ENCODE assay signal across 9 mouse cellular contexts in genomic region chr4:134915223-134916050, GRCm38 (mm10). TPM values are rescaled to one million over a fixed set of nuclear protein-coding genes. Genes with fewer than 3 reads are reported as not detected.
DNase-seq lines count a peak whose midpoint lies in the region.
"Had no signal": no experiment of that assay in that cellular context is flagged by ENCODE, and none has a peak within 500 bp of the region (broad histone marks: within the 10 kb centered on the region; RNA-seq: fewer than 3 reads in every experiment).

No protein-coding gene starts in this region.

- 65% methylated on average over 14 of the region's 14 CpGs for WGBS in limb, embryonic 10.5 days

- peak; percentile 38 for DNase-seq in gastrocnemius, adult 18-20 months (ENCODE audit: low spot score)
- DNase-seq in gastrocnemius, postnatal 4 days (ENCODE audit: low spot score in 2 of 2): no peak
- DNase-seq in thymus, postnatal 4 days: peak; percentile 47
- DNase-seq in thymus, postnatal 0 days (ENCODE audit: low spot score): no peak
- DNase-seq in limb, embryonic 10.5 days (ENCODE audit: low spot score): no peak
- peak; percentile 34 for DNase-seq in splenic B cell, adult 2 months (ENCODE audit: low read depth, low spot score)
- no peak for DNase-seq in urinary bladder, postnatal 10 days (ENCODE audit: low spot score)
- no peak for DNase-seq in embryo, embryonic 10 days (ENCODE audit: low spot score)

- peak overlapping the region; percentile 89 for H3K4me3 ChIP-seq in limb, embryonic 10.5 days

- peaks cover 27% of the 10 kb centered on the region for H3K36me3 ChIP-seq in limb, embryonic 10.5 days
- peaks cover 2% of the 10 kb centered on the region for H3K36me3 ChIP-seq in splenic B cell, adult 2 months (ENCODE audit: control insufficient read depth, insufficient read depth, low read length, poor library complexity, severe bottlenecking)

- no peaks in the 10 kb centered on the region for H3K9me3 ChIP-seq in limb, embryonic 10.5 days (replicated peaks)

- H3K27me3 ChIP-seq in limb, embryonic 10.5 days (ENCODE audit: low read depth, poor library complexity, severe bottlenecking): no peaks in the 10 kb centered on the region
- H3K27me3 ChIP-seq in splenic B cell, adult 2 months (ENCODE audit: control insufficient read depth, insufficient read depth, low read length, poor library complexity, severe bottlenecking): no peaks in the 10 kb centered on the region

- H3K27ac ChIP-seq in limb, embryonic 10.5 days: peak overlapping the region; percentile 94

- H3K4me1 ChIP-seq in limb, embryonic 10.5 days: peaks cover 29% of the 10 kb centered on the region

RNA-seq across cellular contexts. Expression of gene Tmem50a, which starts 0.6 kb away (rescaled TPM):
- 10 to 100 TPM; 29.9 to 31.9 TPM for total RNA-seq in gastrocnemius, adult 18-20 months (2021)
- total RNA-seq in gastrocnemius, postnatal 4 days (2021): 10 to 100 TPM; 64.7 to 71.9 TPM
- 247 and 304 TPM in 2 replicates for polyA plus RNA-seq in thymus, postnatal 0 days (2015; fragmentation: Nextera tagmentation; extraction: Ambion mirVana)
- 129 and 133 TPM in 2 replicates for polyA plus RNA-seq in limb, embryonic 10.5 days (2016; fragmentation: Nextera tagmentation; extraction: Ambion mirVana)

RNA-seq across cellular contexts. Expression of gene Rsrp1, which starts 8.0 kb away (rescaled TPM):
- 100 to 1,000 TPM; 149 to 155 TPM for total RNA-seq in gastrocnemius, adult 18-20 months (2021)
- 100 to 1,000 TPM; 115 to 148 TPM for total RNA-seq in gastrocnemius, postnatal 4 days (2021)
- polyA plus RNA-seq in thymus, postnatal 0 days (2015; fragmentation: Nextera tagmentation; extraction: Ambion mirVana): 822 and 855 TPM in 2 replicates
- 299 and 383 TPM in 2 replicates for polyA plus RNA-seq in limb, embryonic 10.5 days (2016; fragmentation: Nextera tagmentation; extraction: Ambion mirVana)

RNA-seq across cellular contexts. Expression of gene Syf2, which starts 15.3 kb away (rescaled TPM):
- 10 to 100 TPM; 43.3 to 43.9 TPM for total RNA-seq in gastrocnemius, adult 18-20 months (2021)
- total RNA-seq in gastrocnemius, postnatal 4 days (2021): 10 to 100 TPM; 48.2 to 53.3 TPM
- polyA plus RNA-seq in thymus, postnatal 0 days (2015; fragmentation: Nextera tagmentation; extraction: Ambion mirVana): 171 and 176 TPM in 2 replicates
- 67.3 and 67.9 TPM in 2 replicates for polyA plus RNA-seq in limb, embryonic 10.5 days (2016; fragmentation: Nextera tagmentation; extraction: Ambion mirVana)

RNA-seq across cellular contexts. Expression of gene Rhd, which starts 51.1 kb away (rescaled TPM):
- not detected for total RNA-seq in gastrocnemius, adult 18-20 months (2021)
- total RNA-seq in gastrocnemius, postnatal 4 days (2021): under 1 TPM; 0.27 to 0.62 TPM
- polyA plus RNA-seq in thymus, postnatal 0 days (2015; fragmentation: Nextera tagmentation; extraction: Ambion mirVana): 0.34 and 0.45 TPM in 2 replicates
- polyA plus RNA-seq in limb, embryonic 10.5 days (2016; fragmentation: Nextera tagmentation; extraction: Ambion mirVana): 9.7 and 9.8 TPM in 2 replicates
- polyA plus RNA-seq: large intestine, adult 2 months had no signal

Comparison
In these comparisons a context has a peak if more than half of its experiments do, and no peak if none do; other contexts are left out.
1. DNase-seq: peak in gastrocnemius, adult 18-20 months (single experiment), thymus, postnatal 4 days (single experiment) and splenic B cell, adult 2 months (single experiment); none in gastrocnemius, postnatal 4 days (0 of 2), thymus, postnatal 0 days (single experiment), limb, embryonic 10.5 days (single experiment), urinary bladder, postnatal 10 days (single experiment) and embryo, embryonic 10 days (single experiment).